Mouse (Mus musculus): ENCODE data around the gene Cd276. TPM values are rescaled to one million over a fixed set of nuclear protein-coding genes. Genes with fewer than 3 reads are reported as not detected.
"Not testable (repeated sequence)": the region's sequence is repeated elsewhere in the genome, so short reads cannot be mapped to it uniquely, and the experiment has no call there.

Gene Cd276
- polyA plus RNA-seq, 1 experiment from 2014 or later, result 32.2 TPM

GRCm38 (mm10) chr9:58565945-58566344, 10.7 kb upstream of the Cd276 start:
- not testable (repeated sequence) for H3K27me3 ChIP-seq (ENCODE audit: insufficient read depth, poor library complexity, severe bottlenecking); H3K27ac ChIP-seq; H3K9me3 ChIP-seq; DNase-seq (ENCODE audit: low spot score); H3K36me3 ChIP-seq; H3K4me3 ChIP-seq; H3K4me1 ChIP-seq (replicated peaks)
- 84% methylated on average over 3 of the region's 3 CpGs for WGBS

GRCm38 (mm10) chr9:58560211-58560610, 5.0 kb upstream of the Cd276 start:
- no peaks in the 10 kb centered on the region for H3K9me3 ChIP-seq
- H3K4me3 ChIP-seq, result no peak overlapping the region
- H3K4me1 ChIP-seq (replicated peaks), result peaks cover 10% of the 10 kb centered on the region
- H3K27me3 ChIP-seq (ENCODE audit: insufficient read depth, poor library complexity, severe bottlenecking), result peaks cover 3% of the 10 kb centered on the region; the same call in 1 of the 2 replicates
- WGBS, result 78% methylated on average over 3 of the region's 3 CpGs
- H3K36me3 ChIP-seq, result no peaks in the 10 kb centered on the region
- DNase-seq (ENCODE audit: low spot score), result no peak
- no peak overlapping the region for H3K27ac ChIP-seq

GRCm38 (mm10) chr9:58557457-58558455, 2.5 kb upstream of the Cd276 start:
- H3K4me1 ChIP-seq (replicated peaks), result peaks cover 30% of the 10 kb centered on the region
- H3K27me3 ChIP-seq (ENCODE audit: insufficient read depth, poor library complexity, severe bottlenecking), result peaks cover 3% of the 10 kb centered on the region; the same call in 1 of the 2 replicates
- DNase-seq (ENCODE audit: low spot score), result no peak
- WGBS, result 81% methylated on average over 3 of the region's 3 CpGs
- H3K27ac ChIP-seq, result no peak overlapping the region
- H3K36me3 ChIP-seq, result no peaks in the 10 kb centered on the region
- no peaks in the 10 kb centered on the region for H3K9me3 ChIP-seq
- no peak overlapping the region for H3K4me3 ChIP-seq

GRCm38 (mm10) chr9:58556627-58557026, 1.4 kb upstream of the Cd276 start:
- no peak overlapping the region for H3K27ac ChIP-seq
- no peaks in the 10 kb centered on the region for H3K9me3 ChIP-seq
- H3K4me3 ChIP-seq, result no peak overlapping the region
- DNase-seq (ENCODE audit: low spot score), result no peak
- peaks cover 3% of the 10 kb centered on the region; the same call in 1 of the 2 replicates for H3K27me3 ChIP-seq (ENCODE audit: insufficient read depth, poor library complexity, severe bottlenecking)
- H3K36me3 ChIP-seq, result no peaks in the 10 kb centered on the region
- peaks cover 40% of the 10 kb centered on the region for H3K4me1 ChIP-seq (replicated peaks)
- WGBS, result 50% methylated on average over 7 of the region's 7 CpGs

GRCm38 (mm10) chr9:58555685-58556414, 613 bp upstream of the Cd276 start:
- H3K27me3 ChIP-seq (ENCODE audit: insufficient read depth, poor library complexity, severe bottlenecking), result peaks cover 3% of the 10 kb centered on the region; the same call in 1 of the 2 replicates
- H3K4me1 ChIP-seq (replicated peaks), result peaks cover 40% of the 10 kb centered on the region
- no peak for DNase-seq (ENCODE audit: low spot score)
- H3K27ac ChIP-seq, result peak overlapping the region; percentile 96
- 33% methylated on average over 9 of the region's 9 CpGs for WGBS
- H3K36me3 ChIP-seq, result no peaks in the 10 kb centered on the region
- H3K9me3 ChIP-seq, result no peaks in the 10 kb centered on the region
- peak overlapping the region; percentile 92 for H3K4me3 ChIP-seq

- WGBS, result 18% methylated on average over 23 of the region's 23 CpGs
- peaks cover 46% of the 10 kb centered on the region for H3K4me1 ChIP-seq (replicated peaks)
- no peak for DNase-seq (ENCODE audit: low spot score)
Measured at GRCm38 (mm10) chr9:58554056-58554907, 955 bp downstream of the Cd276 start.

GRCm38 (mm10) chr9:58552083-58552482, 3.2 kb downstream of the Cd276 start:
- Histone ChIP-seq H3K9me3 (no peaks in the 10 kb centered on the region), H3K36me3 (no peaks in the 10 kb centered on the region), H3K27me3 (ENCODE audit: insufficient read depth, poor library complexity, severe bottlenecking) (no peaks in the 10 kb centered on the region; the same call in 1 of the 2 replicates), H3K4me3 (no peak overlapping the region), H3K4me1 (replicated peaks) (peaks cover 55% of the 10 kb centered on the region), H3K27ac (no peak overlapping the region)
- 82% methylated on average over 9 of the region's 9 CpGs for WGBS
- no peak for DNase-seq (ENCODE audit: low spot score)

More at GRCm38 (mm10) chr9:58554056-58554907, 955 bp downstream of the Cd276 start:
- Histone ChIP-seq H3K4me3 (peak overlapping the region; percentile 92), H3K36me3 (no peaks in the 10 kb centered on the region), H3K9me3 (no peaks in the 10 kb centered on the region), H3K27me3 (ENCODE audit: insufficient read depth, poor library complexity, severe bottlenecking) (peaks cover 3% of the 10 kb centered on the region; the same call in 1 of the 2 replicates), H3K27ac (peak overlapping the region; percentile 96)

GRCm38 (mm10) chr9:58550928-58551327, 4.3 kb downstream of the Cd276 start:
- H3K9me3 ChIP-seq, result no peaks in the 10 kb centered on the region
- no peaks in the 10 kb centered on the region for H3K27me3 ChIP-seq (ENCODE audit: insufficient read depth, poor library complexity, severe bottlenecking)
- H3K4me3 ChIP-seq, result no peak overlapping the region
- H3K36me3 ChIP-seq, result no peaks in the 10 kb centered on the region
- DNase-seq (ENCODE audit: low spot score), result no peak
- WGBS, result 91% methylated on average over 6 of the region's 6 CpGs
- H3K4me1 ChIP-seq (replicated peaks), result peaks cover 54% of the 10 kb centered on the region
- H3K27ac ChIP-seq, result no peak overlapping the region

- no peaks in the 10 kb centered on the region for H3K36me3 ChIP-seq
- peaks cover 42% of the 10 kb centered on the region for H3K4me1 ChIP-seq (replicated peaks)
- no peaks in the 10 kb centered on the region for H3K27me3 ChIP-seq (ENCODE audit: insufficient read depth, poor library complexity, severe bottlenecking)
- H3K9me3 ChIP-seq, result no peaks in the 10 kb centered on the region
- H3K27ac ChIP-seq, result no peak overlapping the region
- H3K4me3 ChIP-seq, result no peak overlapping the region
- WGBS, result 89% methylated on average over 3 of the region's 3 CpGs
- DNase-seq (ENCODE audit: low spot score), result no peak
Measured at GRCm38 (mm10) chr9:58549694-58550093, 5.5 kb downstream of the Cd276 start.

- Histone ChIP-seq H3K27ac (no peak overlapping the region), H3K4me1 (replicated peaks) (peaks cover 34% of the 10 kb centered on the region)
- DNase-seq (ENCODE audit: low spot score), result no peak
Measured at GRCm38 (mm10) chr9:58548897-58549296, 6.3 kb downstream of the Cd276 start.

GRCm38 (mm10) chr9:58546630-58547360, 8.4 kb downstream of the Cd276 start:
- H3K9me3 ChIP-seq, result no peaks in the 10 kb centered on the region
- H3K27ac ChIP-seq, result no peak overlapping the region
- WGBS, result 85% methylated on average over 11 of the region's 11 CpGs
- DNase-seq (ENCODE audit: low spot score), result no peak
- no peak overlapping the region for H3K4me3 ChIP-seq
- H3K36me3 ChIP-seq, result no peaks in the 10 kb centered on the region
- peaks cover 28% of the 10 kb centered on the region for H3K4me1 ChIP-seq (replicated peaks)
- H3K27me3 ChIP-seq (ENCODE audit: insufficient read depth, poor library complexity, severe bottlenecking), result no peaks in the 10 kb centered on the region

More at GRCm38 (mm10) chr9:58548897-58549296, 6.3 kb downstream of the Cd276 start:
- Histone ChIP-seq H3K27me3 (ENCODE audit: insufficient read depth, poor library complexity, severe bottlenecking) (no peaks in the 10 kb centered on the region), H3K36me3 (no peaks in the 10 kb centered on the region), H3K4me3 (no peak overlapping the region), H3K9me3 (no peaks in the 10 kb centered on the region)
- 40% methylated on average over 4 of the region's 4 CpGs for WGBS

Data from hindbrain, embryonic 10.5 days (tissue).